22 mouse cellular contexts compared by ENCODE assay signal in genomic region chr2:25775991-25776390, GRCm38 (mm10). TPM values are rescaled to one million over a fixed set of nuclear protein-coding genes. Genes with fewer than 3 reads are reported as not detected.
"Had no signal": no experiment of that assay in that cellular context is flagged by ENCODE, and none has a peak within 500 bp of the region (broad histone marks: within the 10 kb centered on the region; RNA-seq: fewer than 3 reads in every experiment).

No protein-coding gene starts in this region.

- H3K27ac ChIP-seq: kidney, postnatal 0 days; limb, embryonic 15.5 days; liver, embryonic 12.5 days; midbrain, embryonic 12.5 days; neural tube, embryonic 13.5 days had no signal

- H3K9ac ChIP-seq: limb, embryonic 15.5 days; liver, embryonic 12.5 days; lung, embryonic 14.5 days; midbrain, embryonic 12.5 days; neural tube, embryonic 13.5 days had no signal

- H3K4me2 ChIP-seq: limb, embryonic 15.5 days; liver, embryonic 12.5 days; lung, embryonic 14.5 days; midbrain, embryonic 12.5 days; neural tube, embryonic 13.5 days had no signal

- H3K9me3 ChIP-seq: limb, embryonic 15.5 days; liver, embryonic 12.5 days; midbrain, embryonic 12.5 days; neural tube, embryonic 13.5 days had no signal

- H3K4me3 ChIP-seq: limb, embryonic 15.5 days; liver, embryonic 12.5 days; midbrain, embryonic 12.5 days; neural tube, embryonic 13.5 days had no signal

- ATAC-seq: liver, embryonic 12.5 days; midbrain, embryonic 16.5 days had no signal

- H3K27me3 ChIP-seq: limb, embryonic 15.5 days; liver, embryonic 12.5 days; midbrain, embryonic 12.5 days; neural tube, embryonic 13.5 days had no signal

- H3K36me3 ChIP-seq: limb, embryonic 15.5 days; liver, embryonic 12.5 days; midbrain, embryonic 12.5 days; neural tube, embryonic 13.5 days had no signal

- H3K4me1 ChIP-seq: limb, embryonic 15.5 days; liver, embryonic 12.5 days; midbrain, embryonic 12.5 days; neural tube, embryonic 13.5 days had no signal

- DNase-seq: lung, embryonic 14.5 days; lung, postnatal 10 days; lung, postnatal 4 days; retina, postnatal 1 day; right cerebral cortex, postnatal 25 days; thymus, postnatal 4 days had no signal

RNA-seq across cellular contexts. Expression of gene Lcn11, which starts 0.8 kb away (rescaled TPM):
- total RNA-seq: layer of hippocampus, adult 8-10 months; layer of hippocampus, postnatal 14 days; left cerebral cortex, adult 18-20 months; left cerebral cortex, postnatal 10 days; megakaryocyte, adult 5-6 weeks had no signal
- polyA plus RNA-seq: kidney, postnatal 0 days; large intestine, adult 2 months; limb, embryonic 11.5 days; limb, embryonic 15.5 days; liver, embryonic 12.5 days; liver, embryonic 16.5 days; lung, embryonic 14.5 days; midbrain, embryonic 12.5 days; midbrain, embryonic 16.5 days; neural tube, embryonic 13.5 days; small intestine, adult 2 months; stomach, embryonic 16.5 days had no signal

RNA-seq across cellular contexts. Expression of gene Gm13539, which starts 6.1 kb away (rescaled TPM):
- total RNA-seq: layer of hippocampus, adult 8-10 months; layer of hippocampus, postnatal 14 days; left cerebral cortex, adult 18-20 months; left cerebral cortex, postnatal 10 days; megakaryocyte, adult 5-6 weeks had no signal
- polyA plus RNA-seq: kidney, postnatal 0 days; large intestine, adult 2 months; limb, embryonic 15.5 days; liver, embryonic 12.5 days; liver, embryonic 16.5 days; lung, embryonic 14.5 days; midbrain, embryonic 12.5 days; midbrain, embryonic 16.5 days; neural tube, embryonic 13.5 days; small intestine, adult 2 months; stomach, embryonic 16.5 days had no signal

RNA-seq across cellular contexts. Expression of gene Lcn3, which starts 10.6 kb away (rescaled TPM):
- total RNA-seq: layer of hippocampus, adult 8-10 months; layer of hippocampus, postnatal 14 days; left cerebral cortex, adult 18-20 months; left cerebral cortex, postnatal 10 days; megakaryocyte, adult 5-6 weeks had no signal
- polyA plus RNA-seq: kidney, postnatal 0 days; large intestine, adult 2 months; limb, embryonic 11.5 days; limb, embryonic 15.5 days; liver, embryonic 12.5 days; liver, embryonic 16.5 days; lung, embryonic 14.5 days; midbrain, embryonic 12.5 days; midbrain, embryonic 16.5 days; neural tube, embryonic 13.5 days; small intestine, adult 2 months; stomach, embryonic 16.5 days had no signal

RNA-seq across cellular contexts. Expression of gene Obp2b, which starts 39.2 kb away (rescaled TPM):
- total RNA-seq: layer of hippocampus, postnatal 14 days; left cerebral cortex, adult 18-20 months; left cerebral cortex, postnatal 10 days; megakaryocyte, adult 5-6 weeks had no signal
- polyA plus RNA-seq: kidney, postnatal 0 days; large intestine, adult 2 months; limb, embryonic 11.5 days; limb, embryonic 15.5 days; liver, embryonic 12.5 days; liver, embryonic 16.5 days; lung, embryonic 14.5 days; midbrain, embryonic 12.5 days; midbrain, embryonic 16.5 days; neural tube, embryonic 13.5 days; small intestine, adult 2 months; stomach, embryonic 16.5 days had no signal

RNA-seq across cellular contexts. Expression of gene Glt6d1, which starts 39.7 kb away (rescaled TPM):
- total RNA-seq: layer of hippocampus, adult 8-10 months; layer of hippocampus, postnatal 14 days; left cerebral cortex, adult 18-20 months; left cerebral cortex, postnatal 10 days; megakaryocyte, adult 5-6 weeks had no signal
- polyA plus RNA-seq: kidney, postnatal 0 days; large intestine, adult 2 months; limb, embryonic 11.5 days; limb, embryonic 15.5 days; liver, embryonic 12.5 days; liver, embryonic 16.5 days; lung, embryonic 14.5 days; midbrain, embryonic 12.5 days; midbrain, embryonic 16.5 days; neural tube, embryonic 13.5 days; small intestine, adult 2 months; stomach, embryonic 16.5 days had no signal
